Mouse (Mus musculus) kidney, postnatal 0 days (tissue): ENCODE data around the gene Kif3a. TPM values are rescaled to one million over a fixed set of nuclear protein-coding genes. Genes with fewer than 3 reads are reported as not detected.

Experiments used
- ATAC-seq: fragments of 200-750 bp; cut with Nextera tagmentation; replicated peaks from 2 replicates; pipeline ENCODE4 v1.8.0; 2017; ENCODE audit warnings: low read depth, moderate number of reproducible peaks, moderate TSS enrichment, moderate library complexity; ENCODE audit not compliant: low FRiP score
- DNase-seq: peaks from one replicate; pipeline ENCODE4 v3.0.0-alpha.2; 2016; ENCODE audit warnings: low spot score
- H3K27ac ChIP-seq: fragments of 300-500 bp; sonication (generic); 2 replicates; pipeline ENCODE4 v1.5.1; 2014; ENCODE audit warnings: mild to moderate bottlenecking
- H3K27me3 ChIP-seq: fragments of 300-500 bp; sonication (generic); 2 replicates; pipeline ENCODE4 v1.6.1; 2014; ENCODE audit warnings: low read length, mixed read lengths; ENCODE audit not compliant: insufficient read depth
- H3K36me3 ChIP-seq: fragments of 300-500 bp; sonication (generic); 2 replicates; pipeline ENCODE4 v1.6.1; 2014; ENCODE audit warnings: low read length, mixed read lengths; ENCODE audit not compliant: insufficient read depth
- H3K4me1 ChIP-seq: fragments of 300-500 bp; sonication (generic); replicated peaks from 2 replicates; pipeline ENCODE4 v1.6.1; 2014; ENCODE audit warnings: antibody characterized with exemption, low read length, mixed read lengths; ENCODE audit not compliant: insufficient read depth
- H3K4me2 ChIP-seq: fragments of 300-500 bp; sonication (generic); 2 replicates; pipeline ENCODE4 v1.6.1; 2014; ENCODE audit warnings: mild to moderate bottlenecking, low read length, moderate library complexity, mixed read lengths
- H3K4me3 ChIP-seq: fragments of 300-500 bp; sonication (generic); replicated peaks from 2 replicates; pipeline ENCODE4 v1.5.1; 2014; ENCODE audit warnings: low read depth, low read length
- H3K9ac ChIP-seq: fragments of 300-500 bp; sonication (generic); 2 replicates; pipeline ENCODE4 v1.6.1; 2014; ENCODE audit warnings: low read depth, low read length
- H3K9me3 ChIP-seq: fragments of 300-500 bp; sonication (generic); replicated peaks from 2 replicates; pipeline ENCODE4 v1.6.1; 2016; ENCODE audit warnings: low read length, inconsistent platforms, mixed read lengths
- CTCF ChIP-seq: IDR thresholded peaks from 2 replicates; pipeline ENCODE4 v1.5.1; 2016; ENCODE audit warnings: antibody characterized with exemption, low read depth, mild to moderate bottlenecking, moderate library complexity
- WGBS: fragments of 180-500 bp; shearing (Covaris S2); extraction: QIAGEN DNeasy Blood & Tissue Kit; methylation state at CpG from one replicate; pipeline ENCODE4 v1.1.7; 2014; 5-methylcytosine and 5-hydroxymethylcytosine counted together
- polyA plus RNA-seq: library from polyadenylated mRNA; unstranded; fragments of >200 nt; fragmentation: Nextera tagmentation; extraction: Ambion mirVana; gene quantifications from 2 replicates; pipeline ENCODE4 v1.2.1, GENCODE M21; 2015

Gene Kif3a
- polyA plus RNA-seq, 1 experiment from 2014 or later: 50.6 TPM

DNA sequence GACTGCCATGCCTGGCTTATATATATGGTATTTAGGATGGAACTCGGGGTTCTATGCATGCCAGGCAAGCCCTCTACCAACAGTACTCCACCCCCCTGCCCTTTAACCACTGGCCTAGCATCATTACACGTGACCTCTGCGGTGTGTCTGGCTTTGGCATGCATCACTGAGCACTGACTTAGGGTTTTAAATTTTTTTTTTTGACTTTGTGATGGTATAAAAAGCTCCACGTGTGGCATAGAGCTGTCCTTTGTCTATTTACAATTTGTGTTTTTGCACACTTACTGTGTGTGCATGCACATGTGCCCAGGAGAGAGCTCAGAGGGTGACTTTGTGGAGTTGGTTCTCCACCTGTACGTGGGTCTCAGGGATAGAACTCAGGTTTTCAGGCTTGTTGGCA, 76.8 kb downstream of the Kif3a start:
- Histone ChIP-seq H3K4me3 (no peak overlapping the region), H3K4me1 (no peaks in the 10 kb centered on the region), H3K9ac (no peak overlapping the region), H3K27ac (no peak overlapping the region), H3K27me3 (no peaks in the 10 kb centered on the region), H3K36me3 (no peaks in the 10 kb centered on the region), H3K9me3 (no peaks in the 10 kb centered on the region), H3K4me2 (no peak overlapping the region)
- no peak for ATAC-seq
- TF ChIP-seq CTCF: no peak
- WGBS: 41% methylated on average over 5 of the region's 5 CpGs
- no peak for DNase-seq

DNA sequence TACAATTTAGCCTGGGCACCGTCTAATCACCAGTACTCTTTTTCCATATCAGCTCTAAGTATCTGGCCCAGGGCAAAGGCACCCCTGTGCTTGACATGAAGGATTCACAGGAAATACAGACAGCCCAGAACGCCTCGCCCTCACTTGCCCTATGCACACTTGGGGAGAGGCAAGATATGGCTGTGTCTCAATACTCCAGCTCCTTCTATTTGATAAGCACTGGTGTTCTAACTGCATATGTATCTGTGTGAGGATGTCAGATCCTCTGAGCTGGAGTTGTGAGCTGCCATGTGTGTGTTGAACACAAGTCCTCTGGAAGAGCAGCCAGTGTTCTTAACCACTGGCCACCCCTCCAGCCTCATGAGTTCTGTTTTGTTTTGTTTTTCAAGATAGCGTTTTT, 84.3 kb downstream of the Kif3a start:
- Histone ChIP-seq H3K4me3 (no peak overlapping the region), H3K4me2 (no peak overlapping the region), H3K9me3 (no peaks in the 10 kb centered on the region), H3K27ac (no peak overlapping the region), H3K4me1 (no peaks in the 10 kb centered on the region), H3K9ac (no peak overlapping the region), H3K36me3 (peaks cover 39% of the 10 kb centered on the region), H3K27me3 (no peaks in the 10 kb centered on the region)
- 92% methylated on average over 4 of the region's 4 CpGs for WGBS
- DNase-seq: no peak
- TF ChIP-seq CTCF: no peak
- ATAC-seq: no peak

Other genes with a start within 250 kb of the Kif3a start
- gene Zcchc10, start 242.7 kb upstream of the Kif3a start, polyA plus RNA-seq: 21.1 and 25.3 TPM in 2 replicates
- gene Aff4, start 216.5 kb upstream of the Kif3a start, polyA plus RNA-seq: 33.9 and 34.5 TPM in 2 replicates
- 0.24 and 0.28 TPM in 2 replicates for gene Leap2, start 144.2 kb upstream of the Kif3a start, polyA plus RNA-seq
- 1,154 and 1,231 TPM in 2 replicates for gene Uqcrq, start 136.5 kb upstream of the Kif3a start, polyA plus RNA-seq
- gene Gdf9, start 136.4 kb upstream of the Kif3a start, polyA plus RNA-seq: 0.57 and 1.0 TPM in 2 replicates
- gene Gm10447, start 110.3 kb upstream of the Kif3a start, polyA plus RNA-seq: 0.08 and 0.14 TPM in 2 replicates
- 1.1 and 1.2 TPM in 2 replicates for gene Shroom1, start 110.2 kb upstream of the Kif3a start, polyA plus RNA-seq
- not detected in 2 replicates for gene Gm9837, start 96.9 kb upstream of the Kif3a start, polyA plus RNA-seq
- gene Gm9945, start 87.2 kb upstream of the Kif3a start, polyA plus RNA-seq: not detected in 2 replicates
- 0.26 and 0.39 TPM in 2 replicates for gene Sowaha, start 87.1 kb upstream of the Kif3a start, polyA plus RNA-seq
- gene Sept8, start 48.1 kb upstream of the Kif3a start, polyA plus RNA-seq: 13.1 and 15.7 TPM in 2 replicates
- gene Il4, start 51.3 kb downstream of the Kif3a start, polyA plus RNA-seq: 0.78 and 1.1 TPM in 2 replicates
- not detected in 2 replicates for gene Il13, start 67.3 kb downstream of the Kif3a start, polyA plus RNA-seq
- 21.3 and 21.6 TPM in 2 replicates for gene Rad50, start 139.9 kb downstream of the Kif3a start, polyA plus RNA-seq
- not detected in 2 replicates for gene Il5, start 153.4 kb downstream of the Kif3a start, polyA plus RNA-seq
- 14.0 and 17.9 TPM in 2 replicates for gene Irf1, start 202.6 kb downstream of the Kif3a start, polyA plus RNA-seq
- 0.20 and 0.21 TPM in 2 replicates for gene Gm17334, start 205.8 kb downstream of the Kif3a start, polyA plus RNA-seq